Mouse (Mus musculus) urinary bladder, postnatal 36 days (tissue): ENCODE measurements around the gene 1190007I07Rik.

Experiments used
- DNase-seq, 2 experiments: peaks; one replicate each; pipeline ENCODE4 v3.0.0; 2022; ENCODE audit warnings: low spot score in 2 of 2, mixed read lengths in 1 of 2

Gene 1190007I07Rik

GRCm38 (mm10) chr10:82622671-82623552 lies at the start of gene 1190007I07Rik:
TSS of gene 1190007I07Rik (minus strand) at chr10:82623228.
- peak; percentile 77 to 88 for DNase-seq

GRCm38 (mm10) chr10:82670205-82670604 lies 47.2 kb upstream of the 1190007I07Rik start:
- no peak for DNase-seq

- peak; percentile 54 to 84 for DNase-seq
These were observed 43.6 kb upstream of the 1190007I07Rik start for GRCm38 (mm10) chr10:82666436-82667234.

- DNase-seq = no peak
These were observed 42.9 kb upstream of the 1190007I07Rik start for GRCm38 (mm10) chr10:82665951-82666350.

GRCm38 (mm10) chr10:82663289-82663688 lies 40.3 kb upstream of the 1190007I07Rik start:
- DNase-seq = no peak

GRCm38 (mm10) chr10:82662267-82662990 lies 39.4 kb upstream of the 1190007I07Rik start:
- DNase-seq = no peak

GRCm38 (mm10) chr10:82661820-82662219 lies 38.8 kb upstream of the 1190007I07Rik start:
- no peak for DNase-seq

- no peak for DNase-seq
These were observed 31.6 kb upstream of the 1190007I07Rik start for GRCm38 (mm10) chr10:82654581-82654980.

- DNase-seq = no peak
These were observed 29.6 kb upstream of the 1190007I07Rik start for GRCm38 (mm10) chr10:82652625-82653024.

GRCm38 (mm10) chr10:82651221-82651620 lies 28.2 kb upstream of the 1190007I07Rik start:
- no peak for DNase-seq

GRCm38 (mm10) chr10:82647205-82647811 lies 24.3 kb upstream of the 1190007I07Rik start:
- DNase-seq = no peak

GRCm38 (mm10) chr10:82646083-82646482 lies 23.1 kb upstream of the 1190007I07Rik start:
- no peak for DNase-seq

- DNase-seq = no peak
These were observed 18.5 kb upstream of the 1190007I07Rik start for GRCm38 (mm10) chr10:82641481-82641880.

GRCm38 (mm10) chr10:82639032-82639698 lies 16.1 kb upstream of the 1190007I07Rik start:
- no peak for DNase-seq

- no peak for DNase-seq
These were observed 13.3 kb upstream of the 1190007I07Rik start for GRCm38 (mm10) chr10:82636321-82636720.

- no peak for DNase-seq
These were observed 11.3 kb upstream of the 1190007I07Rik start for GRCm38 (mm10) chr10:82634348-82634747.

GRCm38 (mm10) chr10:82632496-82633280 lies 9.7 kb upstream of the 1190007I07Rik start:
- no peak for DNase-seq

GRCm38 (mm10) chr10:82631133-82631532 lies 8.1 kb upstream of the 1190007I07Rik start:
- no peak for DNase-seq

GRCm38 (mm10) chr10:82630497-82630896 lies 7.5 kb upstream of the 1190007I07Rik start:
- no peak for DNase-seq
